In genomic region chr12:111963339-111963738, GRCm38 (mm10) we compare ENCODE assay signal across 20 mouse cellular contexts. TPM values are rescaled to one million over a fixed set of nuclear protein-coding genes. Genes with fewer than 3 reads are reported as not detected.
"Had no signal": no experiment of that assay in that cellular context is flagged by ENCODE, and none has a peak within 500 bp of the region (broad histone marks: within the 10 kb centered on the region; RNA-seq: fewer than 3 reads in every experiment).

No protein-coding gene starts in this region.

- DNase-seq: layer of hippocampus, adult 9-11 months; layer of hippocampus, postnatal 36 days; lung, embryonic 14.5 days; lung, postnatal 10 days; right cerebral cortex, adult 18-20 months; right cerebral cortex, postnatal 25 days; thymus, postnatal 4 days had no signal

- ATAC-seq: intestine, postnatal 0 days; liver, embryonic 12.5 days had no signal

- H3K9ac ChIP-seq: limb, embryonic 15.5 days; liver, embryonic 12.5 days; lung, embryonic 14.5 days; midbrain, embryonic 12.5 days; neural tube, embryonic 15.5 days had no signal

- H3K27ac ChIP-seq: limb, embryonic 15.5 days; liver, embryonic 12.5 days; macrophage; midbrain, embryonic 12.5 days; neural tube, embryonic 15.5 days had no signal

- H3K27me3 ChIP-seq: limb, embryonic 15.5 days; liver, embryonic 12.5 days; megakaryocyte, embryonic 14.5 days; midbrain, embryonic 12.5 days; neural tube, embryonic 15.5 days had no signal

- H3K4me2 ChIP-seq: limb, embryonic 15.5 days; liver, embryonic 12.5 days; lung, embryonic 14.5 days; midbrain, embryonic 12.5 days; neural tube, embryonic 15.5 days had no signal

- H3K9me3 ChIP-seq: limb, embryonic 15.5 days; liver, embryonic 12.5 days; megakaryocyte, embryonic 14.5 days; neural tube, embryonic 15.5 days had no signal

- H3K4me3 ChIP-seq: limb, embryonic 15.5 days; liver, embryonic 12.5 days; megakaryocyte, embryonic 14.5 days; midbrain, embryonic 12.5 days; myocyte; neural tube, embryonic 15.5 days had no signal

RNA-seq across cellular contexts. Expression of gene Tdrd9, which starts 8.0 kb away (rescaled TPM):
- polyA plus RNA-seq: macrophage had no signal

RNA-seq across cellular contexts. Expression of gene Rd3l, which starts 17.8 kb away (rescaled TPM):
- polyA plus RNA-seq: intestine, postnatal 0 days; limb, embryonic 11.5 days; limb, embryonic 15.5 days; liver, embryonic 12.5 days; lung, embryonic 14.5 days; macrophage; midbrain, embryonic 12.5 days; midbrain, postnatal 0 days; myocyte; neural tube, embryonic 11.5 days; neural tube, embryonic 15.5 days; small intestine, adult 2 months; stomach, embryonic 16.5 days had no signal
